In genomic region chr11:76358628-76359320, GRCm38 (mm10) we compare ENCODE assay signal across 11 mouse cellular contexts. TPM values are rescaled to one million over a fixed set of nuclear protein-coding genes. Genes with fewer than 3 reads are reported as not detected.
DNase-seq lines count a peak whose midpoint lies in the region; ATAC-seq and TF ChIP-seq lines count a peak whose summit lies in the region.
"Had no signal": no experiment of that assay in that cellular context is flagged by ENCODE, and none has a peak within 500 bp of the region (broad histone marks: within the 10 kb centered on the region; RNA-seq: fewer than 3 reads in every experiment).

No protein-coding gene starts in this region.

- H3K36me3 ChIP-seq in forebrain, embryonic 12.5 days (replicated peaks), result no peaks in the 10 kb centered on the region
- no peaks in the 10 kb centered on the region for H3K36me3 ChIP-seq in forebrain, embryonic 16.5 days (ENCODE audit: control insufficient read depth, insufficient read depth)
- no peaks in the 10 kb centered on the region for H3K36me3 ChIP-seq in lung, embryonic 15.5 days
- no peaks in the 10 kb centered on the region for H3K36me3 ChIP-seq in heart, postnatal 0 days (replicated peaks; ENCODE audit: control insufficient read depth, insufficient read depth, low read length)
- H3K36me3 ChIP-seq: embryonic facial prominence, embryonic 12.5 days had no signal

- H3K9ac ChIP-seq in forebrain, embryonic 12.5 days, result no peak overlapping the region
- no peak overlapping the region for H3K9ac ChIP-seq in forebrain, embryonic 16.5 days (replicated peaks; ENCODE audit: low read depth, low read length)
- no peak overlapping the region for H3K9ac ChIP-seq in lung, embryonic 15.5 days
- no peak overlapping the region for H3K9ac ChIP-seq in heart, postnatal 0 days (replicated peaks; ENCODE audit: low read depth, low read length)
- H3K9ac ChIP-seq: embryonic facial prominence, embryonic 12.5 days had no signal

- no peak for DNase-seq in lung, postnatal 25 days (ENCODE audit: low spot score)
- DNase-seq in heart, postnatal 0 days (ENCODE audit: low spot score), result no peak
- DNase-seq in lung, postnatal 4 days, result peak; percentile 23 to 40
- no peak for DNase-seq in layer of hippocampus, adult 9-10 months (ENCODE audit: low spot score)
- no peak for DNase-seq in thymus, postnatal 0 days (ENCODE audit: low spot score)
- DNase-seq: B cell, adult 2 months had no signal

- H3K27ac ChIP-seq in forebrain, embryonic 12.5 days, result peak overlapping the region; percentile 25; the same call in 1 of the 2 replicates
- H3K27ac ChIP-seq in forebrain, embryonic 16.5 days (ENCODE audit: low read length), result no peak overlapping the region
- H3K27ac ChIP-seq in lung, embryonic 15.5 days, result peak overlapping the region; percentile 68
- H3K27ac ChIP-seq in heart, postnatal 0 days (ENCODE audit: low read depth), result 0 out of 2 replicates have a peak overlapping the region, but pooled peaks have one; percentile 48

- no peak overlapping the region for H3K4me2 ChIP-seq in forebrain, embryonic 12.5 days
- H3K4me2 ChIP-seq in forebrain, embryonic 16.5 days (ENCODE audit: low read length), result no peak overlapping the region
- 0 out of 2 replicates have a peak overlapping the region, but pooled peaks have one; percentile 2 for H3K4me2 ChIP-seq in lung, embryonic 15.5 days
- H3K4me2 ChIP-seq in heart, postnatal 0 days (ENCODE audit: low read depth, low read length), result no peak overlapping the region; the same call in 1 of the 2 replicates
- H3K4me2 ChIP-seq: embryonic facial prominence, embryonic 12.5 days had no signal

- TF ChIP-seq EP300 in heart, postnatal 0 days (IDR thresholded peaks at IDR 0.05; ENCODE audit: low read depth), result no peak

- no peaks in the 10 kb centered on the region for H3K27me3 ChIP-seq in forebrain, embryonic 12.5 days
- H3K27me3 ChIP-seq in forebrain, embryonic 16.5 days (replicated peaks; ENCODE audit: control insufficient read depth, insufficient read depth, low read length), result no peaks in the 10 kb centered on the region
- H3K27me3 ChIP-seq in lung, embryonic 15.5 days, result no peaks in the 10 kb centered on the region
- H3K27me3 ChIP-seq in heart, postnatal 0 days (ENCODE audit: control insufficient read depth, insufficient read depth, low read length), result no peaks in the 10 kb centered on the region
- H3K27me3 ChIP-seq: embryonic facial prominence, embryonic 12.5 days had no signal

- H3K4me1 ChIP-seq in forebrain, embryonic 12.5 days, result peaks cover 74% of the 10 kb centered on the region
- H3K4me1 ChIP-seq in forebrain, embryonic 16.5 days (replicated peaks; ENCODE audit: control insufficient read depth, insufficient read depth, low read length), result peaks cover 22% of the 10 kb centered on the region
- peaks cover 44% of the 10 kb centered on the region for H3K4me1 ChIP-seq in lung, embryonic 15.5 days
- H3K4me1 ChIP-seq in heart, postnatal 0 days (ENCODE audit: control insufficient read depth, insufficient read depth), result peaks cover 10% of the 10 kb centered on the region

- 29% methylated on average over 14 of the region's 14 CpGs for WGBS in forebrain, embryonic 12.5 days
- 20% methylated on average over 14 of the region's 14 CpGs for WGBS in forebrain, embryonic 16.5 days
- 33% methylated on average over 14 of the region's 14 CpGs for WGBS in lung, embryonic 15.5 days
- WGBS in heart, postnatal 0 days, result 64% methylated on average over 14 of the region's 14 CpGs

- no peak for TF ChIP-seq CTCF in heart, postnatal 0 days (IDR thresholded peaks at IDR 0.05; ENCODE audit: low read depth)

- no peaks in the 10 kb centered on the region for H3K9me3 ChIP-seq in forebrain, embryonic 12.5 days
- no peaks in the 10 kb centered on the region for H3K9me3 ChIP-seq in forebrain, embryonic 16.5 days (ENCODE audit: control insufficient read depth, low read length)
- no peaks in the 10 kb centered on the region for H3K9me3 ChIP-seq in lung, embryonic 15.5 days
- H3K9me3 ChIP-seq in heart, postnatal 0 days (replicated peaks; ENCODE audit: control insufficient read depth, low read length), result no peaks in the 10 kb centered on the region
- H3K9me3 ChIP-seq: embryonic facial prominence, embryonic 12.5 days; megakaryocyte, embryonic 14.5 days had no signal

- ATAC-seq in forebrain, embryonic 12.5 days (ENCODE audit: low FRiP score), result no peak
- ATAC-seq in forebrain, embryonic 16.5 days, result no peak
- ATAC-seq in lung, embryonic 15.5 days (ENCODE audit: borderline replicate concordance, extremely low read depth, low FRiP score, low TSS enrichment), result no peak; the same call in 1 of the 2 replicates
- ATAC-seq in heart, postnatal 0 days (ENCODE audit: insufficient read depth, low read depth), result no peak

- no peak overlapping the region for H3K4me3 ChIP-seq in forebrain, embryonic 12.5 days (replicated peaks)
- no peak overlapping the region for H3K4me3 ChIP-seq in forebrain, embryonic 16.5 days (replicated peaks; ENCODE audit: low read length)
- no peak overlapping the region for H3K4me3 ChIP-seq in lung, embryonic 15.5 days
- H3K4me3 ChIP-seq in heart, postnatal 0 days (ENCODE audit: low read depth, low read length), result no peak overlapping the region
- H3K4me3 ChIP-seq: embryonic facial prominence, embryonic 12.5 days; megakaryocyte, embryonic 14.5 days had no signal

RNA-seq across cellular contexts. Expression of gene Nxn, which starts 40.2 kb away (rescaled TPM):
- 48.4 and 58.6 TPM in 2 replicates for polyA plus RNA-seq in forebrain, embryonic 12.5 days (2016; fragmentation: Nextera tagmentation; extraction: Ambion mirVana)
- polyA plus RNA-seq in forebrain, embryonic 16.5 days (2015; fragmentation: Nextera tagmentation; extraction: Ambion mirVana), result 14.5 and 15.6 TPM in 2 replicates
- 24.0 and 24.4 TPM in 2 replicates for polyA plus RNA-seq in lung, embryonic 15.5 days (2015; fragmentation: Nextera tagmentation; extraction: Ambion mirVana)
- total RNA-seq in heart, postnatal 0 days (2014; rRNA removed; ENCODE audit: low replicate concordance), result 35.6 and 50.7 TPM in 2 replicates
- 10.6 TPM in 2 replicates for polyA plus RNA-seq in heart, postnatal 0 days (2015; fragmentation: Nextera tagmentation; extraction: Ambion mirVana)
- 32.2 and 33.8 TPM in 2 replicates for polyA plus RNA-seq in thymus, postnatal 0 days (2015; fragmentation: Nextera tagmentation; extraction: Ambion mirVana)

RNA-seq across cellular contexts. Expression of gene Timm22, which starts 48.0 kb away (rescaled TPM):
- polyA plus RNA-seq in forebrain, embryonic 12.5 days (2016; fragmentation: Nextera tagmentation; extraction: Ambion mirVana), result 103 and 109 TPM in 2 replicates
- polyA plus RNA-seq in forebrain, embryonic 16.5 days (2015; fragmentation: Nextera tagmentation; extraction: Ambion mirVana), result 94.0 and 101 TPM in 2 replicates
- polyA plus RNA-seq in lung, embryonic 15.5 days (2015; fragmentation: Nextera tagmentation; extraction: Ambion mirVana), result 105 and 106 TPM in 2 replicates
- 20.1 and 42.8 TPM in 2 replicates for total RNA-seq in heart, postnatal 0 days (2014; rRNA removed; ENCODE audit: low replicate concordance)
- polyA plus RNA-seq in heart, postnatal 0 days (2015; fragmentation: Nextera tagmentation; extraction: Ambion mirVana), result 90.5 and 99.9 TPM in 2 replicates
- polyA plus RNA-seq in thymus, postnatal 0 days (2015; fragmentation: Nextera tagmentation; extraction: Ambion mirVana), result 116 and 117 TPM in 2 replicates

Comparison
In these comparisons a context has a peak if more than half of its experiments do, and no peak if none do; other contexts are left out.
1. DNase-seq: peak in lung, postnatal 4 days (2 of 2); none in lung, postnatal 25 days (single experiment), heart, postnatal 0 days (single experiment), layer of hippocampus, adult 9-10 months (single experiment) and thymus, postnatal 0 days (single experiment).